Mouse (Mus musculus) G1E (cell line): Measurements from ENCODE around the gene Mbnl1.

ENCODE experiments used
- CTCF ChIP-seq: IDR thresholded peaks from 2 replicates; pipeline ENCODE4 v1.5.1; 2012; ENCODE audit warnings: low read depth, low read length, inconsistent platforms, mixed read lengths
- GATA1 ChIP-seq: IDR thresholded peaks from 2 replicates; pipeline ENCODE4 v1.6.1; 2012; ENCODE audit warnings: borderline replicate concordance, low read length, inconsistent platforms, mixed read lengths
- GATA2 ChIP-seq: IDR thresholded peaks from 2 replicates; pipeline ENCODE4 v1.6.1; 2012; ENCODE audit warnings: low read depth, low read length, inconsistent platforms, borderline replicate concordance
- TAL1 ChIP-seq: conservative IDR thresholded peaks from 2 replicates; pipeline ENCODE4 v1.6.1; 2012; ENCODE audit warnings: low read depth, low read length, inconsistent platforms, mixed read lengths

DNA sequence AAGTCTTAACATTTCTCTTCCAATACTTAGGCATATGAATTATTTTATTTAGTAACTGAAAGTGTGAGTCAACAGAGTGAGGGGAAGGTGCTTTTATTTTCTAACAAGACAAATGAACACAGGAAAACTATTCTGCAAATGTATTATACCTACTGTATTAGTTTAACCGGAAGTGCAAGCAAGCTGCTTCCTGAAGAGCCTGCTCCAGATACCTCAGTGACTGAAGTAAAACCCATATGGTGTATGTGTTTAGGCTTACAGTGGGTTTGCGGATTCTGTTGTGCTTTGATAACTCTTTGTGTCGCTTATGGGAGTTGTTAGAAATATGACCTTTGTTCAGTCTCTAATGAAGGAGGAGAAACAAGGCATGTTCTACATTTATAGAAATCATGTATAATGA, 46.7 kb downstream of the Mbnl1 start:
- TF ChIP-seq GATA1: no peak
- no peak for TF ChIP-seq GATA2
- no peak for TF ChIP-seq CTCF
- no peak for TF ChIP-seq TAL1
